Mouse (Mus musculus) lung, embryonic 15.5 days (tissue): ENCODE data around the gene Fsd1. TPM values are rescaled to one million over a fixed set of nuclear protein-coding genes. Genes with fewer than 3 reads are reported as not detected.

Source experiments
- ATAC-seq: fragments of 200-750 bp; cut with Nextera tagmentation; 2 replicates; pipeline ENCODE4 v1.8.0; 2017; ENCODE audit warnings: moderate number of reproducible peaks, borderline replicate concordance; ENCODE audit not compliant: low FRiP score, low TSS enrichment; ENCODE audit errors: extremely low read depth
- H3K27ac ChIP-seq: fragments of 300-500 bp; sonication (generic); 2 replicates; pipeline ENCODE4 v1.5.1; 2015; ENCODE audit warnings: moderate library complexity, mild to moderate bottlenecking, inconsistent platforms
- H3K27me3 ChIP-seq: fragments of 300-500 bp; sonication (generic); 2 replicates; pipeline ENCODE4 v1.6.1; 2015; ENCODE audit warnings: inconsistent platforms
- H3K36me3 ChIP-seq: fragments of 300-500 bp; sonication (generic); 2 replicates; pipeline ENCODE4 v1.6.1; 2015; ENCODE audit warnings: inconsistent platforms
- H3K4me1 ChIP-seq: fragments of 300-500 bp; sonication (generic); 2 replicates; pipeline ENCODE4 v1.6.1; 2015; ENCODE audit warnings: inconsistent platforms
- H3K4me2 ChIP-seq: fragments of 300-500 bp; sonication (generic); 2 replicates; pipeline ENCODE4 v1.6.1; 2015; ENCODE audit warnings: inconsistent platforms, mild to moderate bottlenecking, moderate library complexity
- H3K4me3 ChIP-seq: fragments of 300-500 bp; sonication (generic); 2 replicates; pipeline ENCODE4 v1.5.1; 2015; ENCODE audit warnings: mild to moderate bottlenecking, inconsistent platforms
- H3K9ac ChIP-seq: fragments of 300-500 bp; sonication (generic); 2 replicates; pipeline ENCODE4 v1.6.1; 2015; ENCODE audit warnings: inconsistent platforms
- H3K9me3 ChIP-seq: fragments of 300-500 bp; sonication (generic); 2 replicates; pipeline ENCODE4 v1.6.1; 2016; ENCODE audit warnings: inconsistent platforms
- WGBS: fragments of 180-500 bp; shearing (Covaris S2); methylation state at CpG from one replicate; pipeline ENCODE4 v1.1.7; 2015; 5-methylcytosine and 5-hydroxymethylcytosine counted together
- polyA plus RNA-seq: library from polyadenylated mRNA; unstranded; fragments of >200 nt; fragmentation: Nextera tagmentation; extraction: Ambion mirVana; gene quantifications from 2 replicates; pipeline ENCODE4 v1.2.1, GENCODE M21; 2015

The Fsd1 gene
- polyA plus RNA-seq, 1 experiment from 2014 or later = 7.7 TPM

GRCm38 (mm10) chr17:56015293-56015692, 29.0 kb downstream of the Fsd1 start:
- Histone ChIP-seq H3K9me3 (no peaks in the 10 kb centered on the region), H3K4me2 (no peak overlapping the region), H3K36me3 (peaks cover 74% of the 10 kb centered on the region), H3K27me3 (no peaks in the 10 kb centered on the region), H3K4me3 (no peak overlapping the region), H3K4me1 (peaks cover 7% of the 10 kb centered on the region), H3K9ac (no peak overlapping the region), H3K27ac (no peak overlapping the region)
- 88% methylated on average over 9 of the region's 9 CpGs for WGBS
- ATAC-seq = no peak

- H3K9ac ChIP-seq = no peak overlapping the region
- no peak overlapping the region for H3K27ac ChIP-seq
- H3K4me2 ChIP-seq = no peak overlapping the region
- no peak for ATAC-seq
- H3K4me3 ChIP-seq = no peak overlapping the region
- no peaks in the 10 kb centered on the region for H3K4me1 ChIP-seq
- peaks cover 72% of the 10 kb centered on the region for H3K36me3 ChIP-seq
- no peaks in the 10 kb centered on the region for H3K27me3 ChIP-seq
- 84% methylated on average over 8 of the region's 8 CpGs for WGBS
- no peaks in the 10 kb centered on the region for H3K9me3 ChIP-seq
Observed at GRCm38 (mm10) chr17:56016382-56016781, 30.1 kb downstream of the Fsd1 start.

- no peak for ATAC-seq
- Histone ChIP-seq H3K36me3 (peaks cover 65% of the 10 kb centered on the region), H3K4me1 (no peaks in the 10 kb centered on the region), H3K27me3 (no peaks in the 10 kb centered on the region), H3K4me2 (no peak overlapping the region), H3K9ac (no peak overlapping the region), H3K27ac (no peak overlapping the region), H3K4me3 (no peak overlapping the region), H3K9me3 (no peaks in the 10 kb centered on the region)
- 76% methylated on average over 15 of the region's 15 CpGs for whole genome bisulfite sequencing
Observed at GRCm38 (mm10) chr17:56016793-56017785, 30.8 kb downstream of the Fsd1 start.

GRCm38 (mm10) chr17:56017848-56018247, 31.5 kb downstream of the Fsd1 start:
- Histone ChIP-seq H3K4me1 (no peaks in the 10 kb centered on the region; the same call in 1 of the 2 replicates), H3K9ac (no peak overlapping the region), H3K27ac (no peak overlapping the region), H3K9me3 (no peaks in the 10 kb centered on the region), H3K4me2 (no peak overlapping the region), H3K27me3 (no peaks in the 10 kb centered on the region), H3K4me3 (no peak overlapping the region), H3K36me3 (peaks cover 61% of the 10 kb centered on the region)
- no peak for ATAC-seq
- 75% methylated on average over 7 of the region's 7 CpGs for WGBS

GRCm38 (mm10) chr17:56018347-56019131, 32.2 kb downstream of the Fsd1 start:
- Histone ChIP-seq H3K9ac (no peak overlapping the region), H3K4me3 (no peak overlapping the region), H3K27me3 (no peaks in the 10 kb centered on the region), H3K27ac (no peak overlapping the region), H3K36me3 (peaks cover 55% of the 10 kb centered on the region), H3K4me1 (no peaks in the 10 kb centered on the region; the same call in 1 of the 2 replicates), H3K4me2 (no peak overlapping the region), H3K9me3 (no peaks in the 10 kb centered on the region)
- no peak; the same call in 1 of the 2 replicates for ATAC-seq
- 67% methylated on average over 20 of the region's 20 CpGs for WGBS

GRCm38 (mm10) chr17:56020400-56021084, 34.2 kb downstream of the Fsd1 start:
- Histone ChIP-seq H3K4me1 (no peaks in the 10 kb centered on the region; the same call in 1 of the 2 replicates), H3K9me3 (no peaks in the 10 kb centered on the region)
- 80% methylated on average over 6 of the region's 6 CpGs for WGBS

GRCm38 (mm10) chr17:56021161-56021910, 35.0 kb downstream of the Fsd1 start:
- Histone ChIP-seq H3K4me3 (no peak overlapping the region), H3K27me3 (no peaks in the 10 kb centered on the region), H3K9ac (no peak overlapping the region), H3K27ac (no peak overlapping the region), H3K4me2 (no peak overlapping the region), H3K4me1 (no peaks in the 10 kb centered on the region; the same call in 1 of the 2 replicates), H3K9me3 (no peaks in the 10 kb centered on the region), H3K36me3 (peaks cover 33% of the 10 kb centered on the region)
- 79% methylated on average over 4 of the region's 4 CpGs for WGBS
- no peak for ATAC-seq

More at GRCm38 (mm10) chr17:56020400-56021084, 34.2 kb downstream of the Fsd1 start:
- Histone ChIP-seq H3K36me3 (peaks cover 41% of the 10 kb centered on the region), H3K9ac (no peak overlapping the region), H3K27me3 (no peaks in the 10 kb centered on the region), H3K27ac (no peak overlapping the region), H3K4me2 (no peak overlapping the region), H3K4me3 (no peak overlapping the region)
- no peak for ATAC-seq

GRCm38 (mm10) chr17:56022131-56022988, 36.1 kb downstream of the Fsd1 start:
- 77% methylated on average over 2 of the region's 2 CpGs for WGBS
- Histone ChIP-seq H3K27me3 (no peaks in the 10 kb centered on the region), H3K4me3 (no peak overlapping the region), H3K27ac (no peak overlapping the region), H3K9ac (no peak overlapping the region), H3K9me3 (no peaks in the 10 kb centered on the region), H3K4me1 (peaks cover 3% of the 10 kb centered on the region; the same call in 1 of the 2 replicates), H3K36me3 (peaks cover 27% of the 10 kb centered on the region), H3K4me2 (no peak overlapping the region)
- ATAC-seq = no peak

- 89% methylated on average over 4 of the region's 4 CpGs for WGBS
- Histone ChIP-seq H3K27me3 (no peaks in the 10 kb centered on the region), H3K9ac (no peak overlapping the region), H3K9me3 (no peaks in the 10 kb centered on the region), H3K36me3 (peaks cover 26% of the 10 kb centered on the region), H3K4me2 (no peak overlapping the region), H3K4me3 (no peak overlapping the region), H3K4me1 (peaks cover 3% of the 10 kb centered on the region; the same call in 1 of the 2 replicates), H3K27ac (no peak overlapping the region)
- no peak for ATAC-seq
Observed at GRCm38 (mm10) chr17:56022989-56023290, 36.6 kb downstream of the Fsd1 start.

- H3K36me3 ChIP-seq = peaks cover 21% of the 10 kb centered on the region
- H3K27me3 ChIP-seq = no peaks in the 10 kb centered on the region
- 77% methylated on average over 5 of the region's 5 CpGs for WGBS
- no peak overlapping the region for H3K4me2 ChIP-seq
- H3K4me3 ChIP-seq = no peak overlapping the region
- no peak overlapping the region for H3K27ac ChIP-seq
- no peaks in the 10 kb centered on the region for H3K9me3 ChIP-seq
- ATAC-seq = no peak
- no peak overlapping the region for H3K9ac ChIP-seq
- H3K4me1 ChIP-seq = peaks cover 3% of the 10 kb centered on the region; the same call in 1 of the 2 replicates
Observed at GRCm38 (mm10) chr17:56023386-56023785, 37.1 kb downstream of the Fsd1 start.
